Mouse (Mus musculus): ENCODE data around the gene Abca17. TPM values are rescaled to one million over a fixed set of nuclear protein-coding genes. Genes with fewer than 3 reads are reported as not detected.

Gene Abca17
- total RNA-seq (2021): under 1 TPM; 0.09 to 0.10 TPM
- polyA plus RNA-seq (2012; rRNA removed): not detected in 2 replicates
- long read RNA-seq: 0 reads

DNA sequence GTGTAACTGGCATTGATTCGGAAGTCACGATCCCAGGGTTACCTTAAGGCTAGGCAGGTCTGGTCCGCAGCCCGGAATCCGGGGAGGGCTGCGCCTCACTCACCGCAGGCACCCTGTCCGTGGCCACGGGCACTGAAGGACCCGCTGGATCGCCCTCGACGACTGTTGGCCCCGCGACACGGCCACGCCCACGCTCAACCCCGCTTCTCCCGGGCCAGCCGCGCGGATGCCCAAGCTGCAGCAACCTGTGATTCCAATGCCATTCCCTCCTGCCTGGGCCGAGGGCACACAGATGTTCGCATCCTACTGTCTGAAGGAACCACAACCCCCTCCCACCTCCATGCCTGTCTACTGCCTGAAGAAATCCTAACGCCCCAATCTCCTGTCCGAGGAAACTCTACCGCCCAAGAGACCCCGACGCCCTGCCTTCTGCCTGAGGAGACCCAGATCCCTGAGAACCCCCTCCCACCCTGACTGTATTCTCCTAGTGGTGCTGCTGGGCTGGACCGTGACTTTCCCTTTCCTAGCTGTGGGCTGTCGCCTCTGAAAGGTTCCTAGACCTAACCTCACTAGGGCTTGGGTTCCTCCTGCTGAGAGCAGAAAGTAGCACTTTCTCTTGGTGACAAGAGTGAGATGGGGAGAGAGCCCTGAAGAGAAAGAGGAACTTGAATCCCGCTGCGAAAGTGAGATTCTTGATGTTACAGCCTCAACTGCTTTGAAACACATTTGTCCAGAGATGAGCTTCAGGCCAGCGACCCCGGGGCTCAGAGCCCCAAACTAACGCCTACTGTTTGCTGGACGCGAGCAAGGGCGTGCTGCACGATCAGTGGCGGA, at the start of gene Abca17:
TSS of gene Abca17 (minus strand) at position 143 of the 834 bp plus-strand sequence.
- DNase-seq: peak; percentile 51

DNA sequence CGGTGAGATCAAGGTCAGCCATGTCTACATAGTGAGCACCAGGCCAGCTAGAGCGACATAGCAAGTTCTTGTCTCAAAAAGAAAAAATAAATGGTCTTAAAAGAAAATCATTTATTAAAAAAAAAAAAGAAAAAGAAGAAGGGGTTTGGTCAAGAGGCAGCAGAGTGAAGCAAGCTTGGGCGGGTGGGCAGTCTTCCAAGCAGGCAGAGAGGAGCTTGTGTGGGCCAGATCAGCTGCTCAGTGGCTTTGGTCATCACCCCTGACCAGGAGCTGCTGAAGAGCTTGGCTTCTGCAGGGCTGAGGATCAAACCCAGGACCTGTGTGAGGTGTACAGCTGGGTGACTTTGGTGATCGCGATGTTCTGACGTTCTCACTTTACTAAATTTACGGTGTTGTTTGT, 43.6 kb upstream of the Abca17 start:
- DNase-seq: peak; percentile 52

DNA sequence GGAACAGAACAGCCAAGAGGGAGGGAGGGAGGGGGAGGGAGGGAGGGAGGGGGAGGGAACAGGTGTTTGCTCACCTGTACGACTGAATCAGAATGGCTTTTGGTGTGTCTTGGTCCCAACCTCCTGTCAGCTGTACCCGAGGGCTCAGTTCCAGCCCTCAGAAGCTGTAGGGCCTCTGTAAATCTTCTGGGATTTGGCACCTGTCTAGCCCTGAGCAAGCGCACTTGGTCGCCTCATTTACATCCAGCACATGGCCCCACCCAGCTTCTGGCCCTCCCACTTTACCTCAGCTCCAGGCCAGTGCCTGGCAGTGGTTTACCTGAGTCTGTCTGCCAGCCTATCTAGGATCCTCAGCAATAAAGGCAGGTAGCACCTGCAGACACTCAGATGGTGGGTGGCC, 42.7 kb upstream of the Abca17 start:
- no peak for DNase-seq

DNA sequence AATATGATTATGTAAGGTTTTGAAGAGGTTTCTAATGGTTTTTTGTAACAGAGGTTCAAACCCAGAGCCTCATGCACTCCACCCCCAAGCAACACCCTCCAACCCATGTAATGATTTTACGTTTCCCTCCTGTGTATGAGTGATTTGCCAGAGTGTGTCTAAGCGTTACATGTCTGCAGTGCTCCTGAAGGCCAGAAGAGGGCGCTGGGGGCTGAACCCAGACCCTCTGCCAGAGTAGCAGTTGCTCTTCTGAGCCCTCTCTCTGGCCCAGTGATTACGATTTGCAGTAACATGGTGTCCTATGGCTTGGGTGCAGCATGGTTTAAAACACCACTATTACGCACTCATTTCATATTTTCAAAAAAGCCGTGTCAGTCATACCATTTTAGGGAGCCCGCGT, 40.3 kb upstream of the Abca17 start:
- DNase-seq: no peak

DNA sequence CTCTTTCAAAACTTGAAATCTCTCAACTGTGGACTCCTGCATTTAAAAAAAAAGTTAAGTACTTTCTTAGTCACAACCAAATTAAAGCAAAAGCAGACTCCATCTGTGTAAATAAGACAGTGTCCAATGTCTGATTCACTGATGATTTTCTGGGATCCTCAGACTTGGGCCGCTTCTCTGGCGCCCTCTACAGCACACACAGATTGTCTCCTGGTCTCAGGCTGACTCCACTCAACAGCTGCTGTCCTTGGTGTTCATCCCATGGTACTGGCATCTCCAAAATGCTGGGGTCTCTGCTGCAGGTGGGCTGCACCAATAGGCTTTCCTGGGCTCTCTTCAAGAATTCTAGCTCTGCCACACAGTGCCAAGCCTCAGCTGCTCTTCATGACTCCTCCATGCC, 39.0 kb upstream of the Abca17 start:
- DNase-seq: peak; percentile 78

DNA sequence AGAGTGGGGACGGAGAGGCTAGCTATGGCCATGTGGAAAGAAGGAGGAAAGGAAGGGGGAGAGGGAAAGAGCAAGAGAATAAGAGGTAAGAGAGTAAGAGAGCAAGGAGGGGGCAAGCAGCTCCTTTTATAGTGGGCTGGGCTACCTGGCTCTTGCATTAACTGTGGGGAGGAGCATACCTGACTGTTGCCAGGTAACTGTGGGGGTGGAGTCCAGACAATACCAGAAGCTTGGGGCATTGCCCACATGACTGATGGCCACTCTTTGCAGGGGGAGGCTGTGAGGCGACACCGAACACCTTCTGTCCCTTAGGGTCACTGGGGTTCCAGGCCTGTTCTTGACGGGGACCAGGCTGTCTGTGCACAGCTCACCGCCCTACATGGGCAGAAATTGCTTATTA, 37.8 kb upstream of the Abca17 start:
- DNase-seq: no peak

DNA sequence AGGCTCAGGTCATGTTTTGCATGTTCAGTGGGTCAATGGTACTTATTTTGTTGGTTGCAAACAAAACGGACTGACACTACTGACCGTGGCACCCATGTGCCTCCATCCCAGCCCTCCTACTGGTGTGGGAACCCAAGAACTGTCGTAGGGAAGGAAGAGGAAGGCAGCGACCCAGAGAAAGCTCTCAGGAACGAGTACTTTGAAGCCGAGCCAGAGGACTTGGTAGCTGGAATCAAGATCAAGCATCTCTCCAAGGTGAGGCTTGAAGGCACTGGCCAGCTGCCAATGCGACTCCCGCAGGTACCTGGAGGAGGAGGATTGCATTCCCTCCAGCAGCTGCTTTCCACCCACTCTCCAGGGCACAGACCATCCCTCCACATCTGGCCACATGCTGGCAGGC, 32.9 kb upstream of the Abca17 start:
- no peak for DNase-seq

DNA sequence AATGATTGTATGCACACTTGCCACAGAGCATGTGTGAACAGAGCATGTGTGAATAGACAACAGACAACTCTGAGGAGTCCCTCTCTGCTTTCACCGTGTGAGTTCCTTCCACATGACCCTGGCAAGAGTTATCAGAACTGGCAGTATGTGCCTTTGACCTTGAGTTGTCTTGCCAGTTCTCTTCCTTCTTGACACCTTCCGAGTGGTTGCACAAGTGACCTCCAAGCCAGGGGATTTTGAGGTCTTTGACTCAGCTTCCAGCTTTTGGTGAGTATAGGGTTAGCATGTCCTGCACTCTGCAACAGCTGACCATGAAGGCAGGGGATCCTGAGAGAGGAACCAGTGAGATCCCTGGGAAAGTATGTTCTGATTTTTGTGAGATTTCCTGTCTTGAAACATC, 27.6 kb upstream of the Abca17 start:
- DNase-seq: peak; percentile 73

DNA sequence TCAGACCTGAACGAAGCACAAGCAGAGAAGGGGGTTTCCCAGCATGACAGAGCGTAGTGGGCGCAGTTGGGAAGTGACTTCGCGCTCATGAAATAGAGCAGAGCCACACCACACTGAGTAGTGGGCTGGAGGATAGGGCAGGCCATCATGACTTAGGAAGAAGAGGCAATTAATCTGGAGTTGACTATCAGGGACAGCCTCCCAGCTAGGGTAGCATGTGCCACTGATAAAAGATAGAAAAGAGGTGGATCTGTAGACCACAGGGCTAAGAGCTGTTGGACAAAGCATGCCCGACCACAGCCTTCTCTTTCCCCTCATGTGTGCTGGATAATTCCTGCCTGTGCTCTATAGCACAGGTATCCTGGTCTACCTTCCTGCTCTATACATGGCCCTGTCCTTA, 25.0 kb upstream of the Abca17 start:
- DNase-seq: no peak

DNA sequence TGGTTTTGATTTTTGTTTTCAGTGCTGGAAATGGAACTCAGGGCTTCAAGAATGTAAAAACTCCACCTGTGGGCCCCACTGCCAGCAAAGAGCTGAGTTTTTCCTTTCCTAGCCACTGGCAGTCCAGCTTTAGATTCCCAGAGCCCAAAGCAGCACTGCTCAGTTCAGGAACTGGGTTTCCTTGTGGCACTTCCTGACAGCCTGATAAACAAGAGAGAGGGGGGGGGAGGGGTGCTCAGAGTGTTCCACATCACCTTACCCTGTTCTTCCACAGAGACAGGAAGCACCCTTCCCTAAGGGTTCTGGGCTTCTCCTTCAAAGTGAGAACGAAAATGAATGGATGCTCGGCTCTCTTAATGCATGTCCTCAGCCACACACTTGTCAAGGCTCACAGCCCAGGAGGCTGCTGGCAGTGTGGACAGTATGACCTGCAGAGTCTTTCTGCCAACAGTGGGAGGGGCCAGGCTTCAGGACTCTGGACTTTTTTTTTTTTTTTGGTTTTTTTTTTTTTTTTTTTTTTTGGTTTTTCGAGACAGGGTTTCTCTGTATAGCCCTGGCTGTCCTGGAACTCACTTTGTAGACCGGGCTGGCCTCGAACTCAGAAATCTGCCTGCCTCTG, 24.3 kb upstream of the Abca17 start:
- DNase-seq: no peak

DNA sequence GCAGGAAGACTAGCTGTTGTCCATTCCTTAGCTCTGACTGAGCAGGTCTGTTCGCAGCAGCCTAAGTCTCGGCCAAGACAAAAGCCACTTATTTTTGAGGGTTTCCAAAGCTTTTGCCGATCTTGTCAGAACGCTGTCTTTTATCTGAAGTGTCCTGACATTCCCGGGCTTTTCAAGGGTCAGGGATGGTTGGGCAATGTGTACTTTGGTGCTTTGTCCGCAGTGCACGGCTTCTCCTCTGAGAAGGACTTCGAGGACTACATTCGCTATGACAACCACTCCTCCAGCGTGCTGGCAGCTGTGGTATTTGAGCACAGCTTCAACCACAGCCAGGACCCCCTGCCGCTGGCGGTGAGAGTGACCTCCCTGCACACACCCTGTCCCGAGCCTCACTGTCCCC, 15.0 kb upstream of the Abca17 start:
- DNase-seq: no peak

DNA sequence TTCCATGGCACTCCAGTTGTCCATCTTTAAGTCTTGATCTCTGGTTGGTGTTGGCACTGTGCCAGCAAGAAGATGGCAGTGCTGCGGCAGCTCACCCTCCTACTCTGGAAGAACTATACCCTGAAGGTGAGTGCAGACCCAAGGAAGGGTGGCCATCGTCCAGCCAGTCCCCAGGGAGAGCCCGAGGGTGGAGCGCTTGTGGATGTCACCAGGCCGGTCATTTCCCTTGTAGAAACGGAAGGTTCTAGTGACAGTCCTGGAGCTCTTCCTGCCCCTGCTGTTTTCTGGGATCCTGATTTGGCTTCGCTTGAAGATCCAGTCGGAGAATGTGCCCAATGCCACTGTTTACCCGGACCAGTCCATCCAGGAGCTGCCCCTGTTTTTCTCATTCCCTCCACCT, 13.6 kb upstream of the Abca17 start:
- no peak for DNase-seq

DNA sequence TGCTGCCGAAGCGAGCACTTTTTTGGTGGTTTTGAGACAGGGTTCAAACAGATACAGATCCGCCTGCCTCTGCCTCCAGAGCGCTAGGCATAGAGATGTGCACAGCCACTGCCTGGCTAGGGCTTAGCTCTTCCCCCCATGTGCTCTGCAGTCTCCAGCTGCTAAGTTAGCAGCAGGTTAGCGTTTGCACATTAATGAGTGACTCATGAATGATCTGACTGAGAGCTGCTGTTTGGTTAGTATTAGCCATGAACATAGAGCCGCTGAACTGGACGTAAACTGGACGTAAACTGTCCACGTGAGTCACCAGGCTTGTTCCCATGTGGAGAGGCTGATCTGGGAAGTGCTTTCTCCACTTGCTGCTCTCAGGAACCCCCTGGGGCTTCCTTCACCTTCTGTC, 11.7 kb upstream of the Abca17 start:
- no peak for DNase-seq

DNA sequence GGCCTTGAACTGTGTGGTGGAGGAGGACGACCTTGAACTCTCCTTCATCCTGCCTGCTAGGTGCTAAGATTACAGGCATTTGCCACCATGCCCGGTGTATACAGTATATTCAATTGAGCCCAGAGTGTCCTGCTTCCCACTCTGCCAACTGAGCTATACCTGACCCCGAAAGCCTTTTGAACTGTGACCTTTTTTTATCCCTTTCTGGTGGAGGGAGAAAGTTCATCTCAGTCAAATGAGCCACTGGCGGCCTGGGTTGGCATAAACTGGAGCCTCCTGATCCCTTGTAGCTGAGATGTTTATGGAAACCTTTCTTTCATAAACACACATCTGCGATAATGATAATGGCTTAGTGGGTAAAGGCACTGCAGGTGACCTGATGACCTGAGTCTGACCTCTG, 10.4 kb upstream of the Abca17 start:
- DNase-seq: no peak

DNA sequence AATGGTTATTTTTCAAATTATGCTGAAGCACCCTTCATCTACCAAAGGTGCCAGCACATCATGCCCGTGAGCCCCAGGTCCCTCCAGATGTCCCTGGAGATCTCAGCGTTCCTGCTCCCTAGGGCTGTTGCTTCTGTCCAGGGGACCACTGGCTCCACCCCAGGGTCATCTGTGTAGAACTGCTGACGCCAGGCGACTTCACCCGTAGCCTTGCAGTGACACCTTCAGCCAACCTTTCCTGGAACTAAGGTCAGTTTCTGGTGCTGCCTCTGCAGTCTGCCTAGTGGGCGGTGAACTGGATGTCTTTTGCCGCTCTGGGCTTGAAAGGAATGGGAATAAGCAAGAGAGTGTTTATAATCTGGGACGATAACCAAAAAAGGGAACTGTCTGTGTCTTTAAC, 10.0 kb upstream of the Abca17 start:
- no peak for DNase-seq

DNA sequence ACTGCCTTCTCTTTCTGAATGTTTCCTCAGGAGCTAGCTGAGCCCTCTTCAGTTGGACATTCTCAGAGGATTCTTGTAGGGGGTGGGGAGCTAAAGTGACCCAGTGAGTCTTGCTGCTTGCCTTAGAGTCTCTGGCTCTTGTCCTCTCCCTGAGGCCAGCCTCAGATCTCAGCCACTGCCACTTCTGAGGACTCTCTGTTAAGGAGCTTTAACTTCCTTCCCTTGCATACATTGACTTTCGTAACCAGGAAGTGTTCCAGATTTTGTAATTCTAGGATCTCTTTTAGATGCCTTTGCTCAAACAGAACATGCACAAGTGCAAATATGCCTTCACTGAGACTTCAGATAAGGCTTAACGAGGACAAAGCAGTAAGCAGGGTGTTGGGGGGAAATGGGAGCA, 9.0 kb upstream of the Abca17 start:
- DNase-seq: no peak

DNA sequence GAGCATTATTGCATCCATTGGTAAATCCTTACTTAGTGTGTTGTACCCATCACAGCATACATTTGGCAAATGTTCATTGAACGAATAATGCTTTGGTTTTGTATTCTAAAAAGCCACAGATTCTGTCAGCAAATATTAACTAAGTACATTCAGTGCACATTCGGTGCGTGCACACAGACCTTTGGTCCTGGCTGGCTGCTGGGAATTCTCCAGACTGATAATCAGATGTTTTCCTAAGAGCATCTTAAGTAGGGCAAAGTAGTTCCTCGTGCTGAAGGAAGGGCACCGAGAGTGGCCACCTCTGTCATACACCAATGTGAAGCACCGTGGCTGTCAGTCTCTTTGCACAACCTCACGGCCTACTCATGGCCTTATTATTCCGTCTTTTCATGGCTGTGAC, 8.1 kb upstream of the Abca17 start:
- DNase-seq: no peak

DNA sequence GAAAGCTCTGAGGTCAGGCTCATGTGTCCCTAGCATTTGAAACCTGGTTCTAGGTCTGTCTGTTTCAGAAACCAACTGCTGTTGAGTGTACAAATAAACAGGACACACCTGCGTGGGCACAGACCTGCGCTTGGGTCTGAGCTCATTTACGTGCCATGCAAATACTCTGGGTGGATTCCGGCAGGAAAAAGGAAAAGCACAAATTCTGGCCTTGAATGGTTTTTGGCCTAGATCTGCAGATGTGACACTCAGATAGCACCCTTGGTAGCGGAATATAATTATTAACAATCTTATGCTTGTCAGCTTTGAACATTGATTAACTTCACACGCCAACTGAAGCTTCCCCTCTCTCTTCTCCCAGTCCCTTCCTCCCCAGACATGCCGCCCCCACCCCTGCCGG, 4.4 kb upstream of the Abca17 start:
- no peak for DNase-seq

DNA sequence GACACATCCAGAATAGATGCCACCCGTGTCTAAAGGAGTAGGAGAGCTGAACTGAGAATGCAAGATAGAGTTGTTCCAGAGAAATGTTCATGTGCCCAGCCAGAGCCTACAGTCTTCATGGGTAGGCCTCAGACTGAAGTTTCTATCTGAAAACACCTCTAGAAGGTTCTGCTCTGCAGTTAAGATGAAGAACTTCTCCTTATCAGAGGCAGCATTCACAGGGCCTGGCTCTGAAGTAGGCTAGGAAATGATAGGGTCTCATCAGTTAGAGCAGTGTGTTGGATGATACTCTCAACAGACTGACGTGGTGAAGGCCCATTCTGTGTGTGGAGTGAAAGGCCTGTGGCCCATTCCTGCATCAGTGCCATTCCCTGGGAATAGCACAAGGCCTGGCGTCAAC, 3.1 kb upstream of the Abca17 start:
- DNase-seq: no peak

DNA sequence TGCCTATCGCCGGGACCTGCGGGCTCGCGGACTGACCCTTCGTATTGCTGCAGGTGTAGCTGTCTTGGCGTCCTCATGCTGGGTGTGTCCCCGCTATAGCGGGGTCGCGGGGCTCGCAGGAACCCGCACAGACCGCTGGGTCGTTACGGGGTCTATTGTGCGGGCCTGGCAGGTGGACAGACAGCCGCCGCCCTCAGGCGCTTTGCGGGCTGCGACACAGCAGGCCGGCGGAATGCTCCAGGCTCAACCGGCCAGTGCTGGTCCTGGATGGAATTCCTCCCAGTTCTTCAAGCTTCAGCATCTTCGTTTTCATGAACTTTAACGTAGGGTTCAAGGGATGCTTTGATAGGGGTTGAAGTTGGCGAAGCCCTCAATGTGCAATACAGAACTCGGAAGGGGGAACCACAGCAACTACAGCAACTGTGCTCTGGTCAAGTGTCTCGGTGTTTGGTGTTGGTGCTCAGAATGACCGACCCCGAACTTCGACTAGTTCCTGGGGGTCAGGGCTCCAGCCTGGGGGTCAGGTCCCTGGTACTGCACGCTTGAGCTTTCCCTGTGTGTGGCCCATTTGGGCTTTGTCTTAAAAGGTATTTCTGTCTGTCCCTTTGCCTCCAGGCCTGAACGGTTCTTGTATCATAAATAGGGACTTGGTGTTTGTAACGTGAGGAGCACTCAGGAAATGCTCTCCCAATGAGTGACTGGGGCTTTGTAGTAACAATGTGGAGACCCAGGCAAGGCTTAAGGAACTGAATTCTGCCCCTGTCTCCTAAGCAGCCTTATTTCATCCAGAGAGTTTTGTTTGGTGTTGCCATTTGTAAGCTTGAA, 1.7 kb upstream of the Abca17 start:
- no peak for DNase-seq

DNA sequence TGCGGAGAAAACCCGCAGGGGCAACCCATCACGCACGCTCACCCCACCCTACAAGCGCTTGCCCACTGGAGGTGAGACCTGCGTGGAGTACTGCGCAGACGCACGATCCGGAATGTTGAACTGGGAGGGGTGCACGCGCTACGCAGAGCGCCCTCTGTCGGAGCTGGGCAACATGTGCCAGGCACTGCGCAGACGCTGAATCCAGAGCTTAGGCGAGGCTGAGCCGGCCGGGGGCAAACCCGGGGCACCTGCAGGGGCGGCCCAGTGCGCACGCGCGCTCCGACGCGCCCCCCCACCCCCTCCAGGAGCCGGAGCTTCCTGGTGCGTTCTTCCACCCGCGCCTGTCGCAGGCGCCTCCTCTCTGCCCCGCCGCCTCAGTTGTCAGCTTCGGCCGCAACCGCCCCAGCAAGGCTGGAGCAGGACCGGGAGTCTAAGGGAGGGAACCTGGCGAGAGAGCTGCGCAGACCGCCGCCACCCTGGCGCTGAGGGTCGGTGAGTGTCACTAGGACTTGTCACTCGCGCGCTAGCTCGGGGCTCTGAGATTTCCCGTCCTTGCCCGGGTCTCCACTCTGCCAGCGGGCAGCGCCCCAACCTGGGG, 991 bp upstream of the Abca17 start, which contains the start of gene Abca3:
TSS of gene Abca3 (plus strand) at position 191 of the 598 bp plus-strand sequence.
- peak; percentile 97 for DNase-seq

DNA sequence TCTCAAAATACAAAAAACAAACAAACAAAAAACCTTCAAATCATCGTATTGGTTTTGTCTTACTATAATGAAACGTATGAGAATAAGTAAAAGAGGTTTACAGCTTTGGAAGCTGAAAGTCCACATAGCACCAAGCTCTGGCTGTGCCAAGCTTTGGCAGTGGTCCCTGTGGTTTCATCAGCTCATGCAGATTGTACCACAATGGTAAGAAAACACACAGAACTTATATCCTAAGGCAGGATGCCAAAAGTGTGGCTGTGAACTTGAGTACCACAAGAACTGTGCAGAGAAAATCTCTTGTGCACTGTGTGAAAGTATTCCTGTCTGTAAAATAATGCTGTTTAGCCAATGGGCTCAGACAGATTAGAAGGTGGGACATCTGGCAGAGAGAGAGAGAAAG, 1.7 kb downstream of the Abca17 start:
- DNase-seq: no peak
